Mouse (Mus musculus): ENCODE data around the gene Smarcb1. TPM values are rescaled to one million over a fixed set of nuclear protein-coding genes. Genes with fewer than 3 reads are reported as not detected.
"Not testable (repeated sequence)": the region's sequence is repeated elsewhere in the genome, so short reads cannot be mapped to it uniquely, and the experiment has no call there.

Smarcb1 gene
- total RNA-seq, 2 experiments from 2014 or later = 54.2 to 56.5 TPM

GRCm38 (mm10) chr10:75887504-75887903, 33.9 kb downstream of the Smarcb1 start:
- DNase-seq = not testable (repeated sequence)

DNA sequence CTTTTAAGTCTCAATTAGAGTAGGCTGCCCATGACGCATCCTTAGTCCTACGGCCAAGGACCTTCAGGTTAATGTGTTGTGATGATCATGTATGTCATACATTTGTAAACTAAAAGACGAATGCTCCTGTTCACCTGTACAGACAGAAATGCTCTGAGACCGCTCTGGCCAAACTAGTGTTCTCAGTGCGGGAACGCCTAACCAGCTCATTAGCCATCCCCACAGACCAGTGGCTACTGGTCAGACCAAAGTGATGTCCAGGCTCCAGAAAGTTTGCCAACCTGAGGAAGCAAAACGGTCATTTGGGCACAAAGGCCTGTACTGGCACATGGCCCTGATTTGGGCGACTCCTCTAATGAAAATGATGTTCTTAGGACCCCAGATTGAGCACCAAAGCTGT, 36.7 kb downstream of the Smarcb1 start:
- no peak for DNase-seq

GRCm38 (mm10) chr10:75883232-75883552, 38.2 kb downstream of the Smarcb1 start:
- peak; percentile 87 for DNase-seq

GRCm38 (mm10) chr10:75882433-75883231, 38.8 kb downstream of the Smarcb1 start:
- no peak for DNase-seq

GRCm38 (mm10) chr10:75881578-75882432, 39.6 kb downstream of the Smarcb1 start:
- DNase-seq = no peak

DNA sequence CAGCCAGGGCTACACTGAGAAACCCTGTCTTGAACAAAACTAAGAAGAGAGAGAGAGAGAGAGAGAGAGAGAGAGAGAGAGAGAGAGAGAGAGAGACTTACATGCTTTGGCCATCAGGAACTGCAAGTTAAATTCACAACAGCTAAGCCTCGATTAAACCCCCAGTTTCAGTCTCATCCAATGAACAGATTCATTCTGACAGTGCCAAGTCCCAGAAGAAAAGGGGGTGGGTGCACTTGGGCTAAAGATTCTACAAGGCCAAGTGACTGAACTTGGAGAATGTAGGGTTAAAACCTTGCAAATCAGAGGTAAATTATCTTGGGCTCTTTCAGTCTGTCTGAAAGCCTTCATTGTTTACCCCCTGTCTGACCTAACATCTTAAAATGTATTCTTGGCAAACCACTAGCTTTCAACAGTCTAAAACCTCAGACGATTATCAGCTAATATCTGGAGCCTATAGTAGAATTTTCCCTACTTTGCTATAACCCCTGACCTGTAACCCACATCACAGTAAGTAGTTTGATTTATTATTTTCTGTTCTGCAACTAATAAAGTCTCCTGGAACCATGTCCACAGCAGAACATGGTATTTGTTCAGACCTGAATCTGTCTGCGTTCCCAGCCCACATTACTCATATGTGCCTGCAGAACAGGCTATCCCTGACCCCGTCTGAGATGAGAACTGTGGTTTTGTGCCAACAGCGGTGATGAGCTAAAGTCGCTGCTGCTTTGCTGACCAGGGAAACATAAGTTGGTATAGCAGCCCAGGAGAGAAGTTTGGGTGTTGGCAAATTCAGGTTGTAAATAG, 40.4 kb downstream of the Smarcb1 start:
- DNase-seq = no peak

- no peak for DNase-seq
Measured at GRCm38 (mm10) chr10:75880351-75880750, 41.1 kb downstream of the Smarcb1 start.

DNA sequence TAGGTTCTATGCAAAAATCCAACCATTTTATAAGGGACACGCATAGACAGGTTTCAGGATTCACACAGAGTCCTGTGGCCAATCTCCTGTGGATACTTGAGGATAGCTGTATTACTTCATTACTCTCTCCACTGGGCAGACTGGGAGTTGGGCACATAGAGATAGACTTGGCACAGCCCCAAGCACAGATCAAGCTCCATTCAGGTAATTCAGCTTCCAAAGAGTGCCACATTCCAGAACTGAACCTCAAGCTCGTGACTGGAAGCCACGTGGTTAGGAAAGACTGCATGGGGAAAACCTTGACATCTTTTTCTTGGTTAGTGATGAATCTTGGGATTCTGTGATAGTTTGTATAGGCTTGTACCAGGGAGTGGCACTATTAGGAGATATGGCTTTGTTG, 42.6 kb downstream of the Smarcb1 start:
- no peak for DNase-seq

GRCm38 (mm10) chr10:75873543-75874170, 47.8 kb downstream of the Smarcb1 start:
- DNase-seq = no peak

DNA sequence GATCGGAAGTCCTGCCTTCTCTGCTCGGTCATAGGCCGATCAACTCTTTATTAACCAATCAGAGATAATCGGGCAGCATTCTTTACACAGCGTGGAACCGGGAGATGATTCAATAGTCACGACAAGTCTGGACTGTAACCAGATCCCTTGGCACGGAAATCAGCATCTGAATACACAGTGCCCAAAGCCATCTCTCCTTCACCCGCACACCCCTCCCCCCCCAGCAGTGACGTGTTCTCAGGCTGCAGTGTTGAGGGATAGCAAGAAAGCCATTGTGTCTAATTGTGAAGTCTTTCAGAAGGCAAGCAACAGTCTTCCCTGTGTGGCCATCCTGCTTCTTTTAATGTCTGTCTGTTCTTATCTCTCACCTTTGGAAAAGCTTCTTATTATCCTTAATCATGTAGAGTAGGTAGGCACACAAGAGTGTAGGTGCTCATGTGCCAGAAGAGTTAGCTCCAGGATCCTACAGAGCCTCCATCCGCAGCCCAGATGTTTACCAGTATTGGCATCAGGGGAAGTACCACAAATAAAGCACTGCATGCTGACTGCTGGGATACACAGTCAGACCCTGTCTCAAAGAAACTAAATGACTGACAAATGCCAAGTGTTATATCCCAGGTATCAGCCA, 48.4 kb downstream of the Smarcb1 start:
- peak; percentile 83 for DNase-seq

- DNase-seq = no peak
Measured at GRCm38 (mm10) chr10:75872025-75872914, 49.1 kb downstream of the Smarcb1 start.

DNA sequence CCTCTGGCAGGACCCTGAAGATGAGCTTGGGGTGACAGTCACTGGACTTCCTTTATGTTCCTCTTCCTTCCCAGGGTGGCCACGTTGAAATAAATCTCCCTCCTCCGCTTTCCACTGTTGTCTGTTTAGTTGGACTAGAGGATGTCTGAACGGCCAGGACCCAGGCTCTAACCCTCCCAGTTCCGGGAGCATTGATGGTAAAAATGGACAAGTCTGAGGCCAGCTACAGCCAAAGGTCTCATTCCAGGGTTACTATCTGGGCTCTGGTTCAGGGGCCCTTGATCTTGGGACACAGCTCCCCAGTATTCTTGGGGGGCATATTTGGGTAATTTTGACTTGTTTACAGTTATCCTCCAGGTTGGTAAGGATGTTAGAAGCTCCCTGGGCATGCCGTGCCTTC, 59.8 kb downstream of the Smarcb1 start:
- DNase-seq = no peak

DNA sequence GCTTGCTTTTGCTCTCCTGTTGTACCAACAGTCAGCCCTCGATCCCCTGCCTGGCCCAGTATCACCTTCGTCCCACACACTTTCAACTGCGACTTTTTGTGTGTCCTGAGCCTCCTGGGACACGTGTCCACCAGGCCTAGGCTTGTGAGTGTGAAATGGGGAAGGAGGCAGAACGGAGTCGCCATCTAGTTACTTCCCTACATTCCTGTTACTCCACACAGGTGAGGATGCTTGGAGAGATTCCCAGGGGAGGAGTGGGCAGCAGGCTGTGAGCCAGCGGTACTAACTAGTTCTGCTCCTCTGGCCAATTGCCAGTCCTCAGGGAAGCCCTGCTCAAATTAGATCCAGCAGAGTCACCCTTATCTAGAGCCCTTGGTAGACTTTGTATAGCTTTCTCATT, 60.7 kb downstream of the Smarcb1 start:
- DNase-seq = peak; percentile 69

GRCm38 (mm10) chr10:75859786-75860470, 61.5 kb downstream of the Smarcb1 start, which contains the start of gene Mif:
Gene Mif, minus strand, starts transcription at chr10:75860240.
- DNase-seq = peak; percentile 90

DNA sequence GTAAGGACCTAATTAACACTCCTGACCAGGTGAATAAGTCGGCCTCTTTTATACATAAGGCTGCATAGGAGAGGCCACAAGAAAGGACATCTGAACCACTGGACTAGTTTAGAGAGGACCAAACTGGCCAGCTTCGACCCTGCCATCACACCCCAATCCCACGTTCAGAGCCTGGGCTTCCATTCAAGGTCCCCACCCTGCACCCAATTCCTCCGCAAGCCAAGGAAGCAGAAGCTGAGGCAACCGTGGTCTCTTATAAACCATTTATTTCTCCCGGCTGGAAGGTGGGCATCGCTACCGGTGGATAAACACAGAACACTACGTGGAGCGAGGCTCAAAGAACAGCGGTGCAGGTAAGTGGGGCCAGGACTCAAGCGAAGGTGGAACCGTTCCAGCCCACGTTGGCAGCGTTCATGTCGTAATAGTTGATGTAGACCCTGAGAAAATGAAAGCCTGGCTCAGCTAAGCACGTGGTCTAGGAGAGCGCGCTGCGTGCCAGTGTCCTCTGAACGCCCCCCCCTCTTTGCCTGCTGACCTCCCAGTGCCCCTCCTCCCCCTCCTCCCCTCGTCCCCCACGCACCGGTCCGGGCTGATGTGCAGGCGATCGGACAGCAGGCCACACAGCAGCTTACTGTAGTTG, 62.2 kb downstream of the Smarcb1 start:
- DNase-seq = peak; percentile 34

DNA sequence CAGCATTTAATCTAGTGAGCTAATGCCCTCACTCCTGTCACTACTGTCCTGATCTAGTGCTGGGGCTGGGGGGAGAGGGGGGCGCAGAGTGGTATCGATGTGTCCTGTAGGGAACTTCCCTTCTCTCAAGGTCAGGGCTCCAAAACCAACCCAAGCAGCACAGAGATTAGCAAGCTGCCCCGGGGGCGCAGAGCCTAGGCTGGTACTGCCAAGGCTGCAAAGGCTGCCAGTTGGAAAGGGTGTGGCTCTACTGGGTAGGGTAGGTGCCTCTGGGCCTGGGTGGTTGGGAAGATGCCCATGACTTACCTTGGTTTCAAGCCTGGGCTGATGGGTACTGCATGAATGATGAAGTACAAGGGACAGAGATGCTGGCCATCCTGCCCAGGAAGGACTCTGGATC, 63.8 kb downstream of the Smarcb1 start:
- no peak for DNase-seq

DNA sequence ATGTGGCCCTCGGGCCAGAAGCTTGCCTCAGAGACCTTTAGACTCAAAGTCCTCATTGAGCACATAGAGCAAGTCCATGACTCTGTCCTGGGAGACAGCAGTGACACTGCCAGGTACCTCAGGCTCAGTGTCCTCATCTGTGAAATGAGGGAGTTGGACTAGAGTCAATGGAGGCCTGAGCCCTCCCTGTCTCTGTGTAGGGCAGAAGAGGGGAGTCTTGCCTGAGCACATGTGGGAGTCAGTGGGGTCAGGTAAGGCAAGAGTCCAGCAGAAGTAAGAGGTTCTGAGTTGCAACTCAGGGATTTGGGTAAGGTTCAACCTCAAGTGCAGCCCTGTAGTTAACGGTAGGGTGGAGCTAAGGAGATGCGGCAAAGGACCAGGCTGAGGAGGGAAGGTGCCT, 64.4 kb downstream of the Smarcb1 start:
- no peak for DNase-seq

- no peak for DNase-seq
Measured at GRCm38 (mm10) chr10:75856155-75856907, 65.1 kb downstream of the Smarcb1 start.
